Mouse (Mus musculus): ENCODE measurements around the gene Tsr3.
"Not testable (repeated sequence)": the region's sequence is repeated elsewhere in the genome, so short reads cannot be mapped to it uniquely, and the experiment has no call there.

Tsr3 gene

DNA sequence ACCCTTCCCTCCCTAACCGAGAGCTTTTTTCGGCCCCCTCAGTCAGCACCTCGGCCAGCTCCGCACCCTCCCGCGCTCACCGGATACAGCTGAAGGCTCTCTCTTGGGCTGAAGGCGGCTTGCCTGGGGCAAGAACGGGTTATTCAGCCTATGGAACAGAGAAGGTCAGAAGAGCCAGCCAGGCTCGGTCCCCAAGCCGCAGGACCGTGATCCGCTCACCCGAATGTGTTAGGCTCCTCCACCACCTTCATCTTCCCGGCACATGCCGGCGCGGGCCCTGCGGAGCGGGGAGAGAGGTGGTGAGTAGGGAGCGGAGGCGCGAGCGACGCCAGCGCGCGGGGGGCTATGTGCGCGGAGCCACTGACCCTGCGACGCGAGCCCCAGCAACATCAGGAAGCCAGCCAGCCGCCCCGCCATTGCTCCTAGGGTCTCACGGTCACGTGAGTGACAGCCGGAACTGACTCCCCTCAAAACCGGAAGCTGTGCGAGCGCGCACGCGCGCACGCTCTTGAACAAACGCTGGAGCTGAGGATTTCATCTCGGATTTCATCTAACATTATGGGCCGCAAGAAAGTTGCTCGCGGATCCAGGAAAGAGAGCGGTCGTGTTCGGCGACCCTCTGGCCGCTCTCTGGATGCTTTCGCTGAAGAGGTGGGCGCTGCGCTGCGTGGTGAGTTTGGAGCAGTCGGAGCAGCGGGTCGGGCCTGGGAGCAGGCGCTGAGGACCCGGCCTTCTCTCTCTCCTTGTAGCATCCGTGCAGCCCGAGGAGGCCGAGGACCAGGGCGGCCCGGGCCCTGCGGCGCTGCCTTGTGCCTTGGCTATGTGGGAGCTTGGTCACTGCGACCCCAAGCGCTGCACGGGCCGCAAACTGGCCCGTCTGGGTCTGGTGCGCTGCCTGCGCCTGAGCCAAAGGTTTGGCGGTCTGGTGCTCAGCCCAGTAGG, at the start of gene Tsr3, which contains the start of gene Gnptg:
Gene Tsr3, plus strand, starts transcription at position 476 of the 942 bp plus-strand sequence.
Gene Gnptg, minus strand, starts transcription at position 430 of the 942 bp plus-strand sequence.
- peak; percentile 77 to 84 for DNase-seq

DNA sequence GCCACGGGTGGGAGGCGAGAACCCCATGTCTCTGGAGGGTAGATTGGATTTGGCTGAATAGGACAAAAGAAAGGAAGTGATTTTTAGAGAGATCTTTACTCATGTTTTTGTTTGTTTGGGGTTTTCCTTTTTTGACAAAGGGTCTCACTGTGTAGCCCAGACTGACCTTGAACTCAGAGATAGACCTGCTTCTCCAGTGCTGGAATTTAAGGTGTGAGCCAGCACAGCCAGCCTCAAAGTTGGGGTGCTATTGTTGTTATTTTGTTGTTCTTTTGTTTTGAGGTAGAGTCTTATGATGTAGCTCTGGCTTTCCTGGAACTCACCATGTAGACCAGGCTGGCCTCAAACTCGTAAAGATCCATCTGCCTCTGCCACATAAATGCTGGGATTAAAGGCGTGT, 37.6 kb upstream of the Tsr3 start:
- DNase-seq, result no peak

DNA sequence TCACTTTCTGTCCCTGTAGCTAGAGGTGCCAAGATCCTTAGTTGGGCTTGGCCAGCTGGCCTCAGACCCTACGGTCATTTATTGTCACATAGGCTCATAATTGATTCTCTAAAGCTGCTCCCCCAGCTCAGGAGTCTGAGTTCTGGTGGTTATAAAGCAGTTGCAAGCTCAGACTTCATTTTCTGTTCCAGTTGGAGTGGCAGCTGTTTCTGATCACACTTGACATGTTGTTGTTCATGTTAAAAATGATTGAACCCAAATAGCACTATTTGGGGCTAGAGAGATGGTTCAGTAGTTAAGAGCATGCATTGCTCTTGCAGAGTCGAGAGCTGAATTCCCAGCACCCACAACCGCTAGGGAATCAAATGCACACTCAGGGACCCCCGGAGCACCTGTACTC, 30.0 kb upstream of the Tsr3 start:
- DNase-seq, result no peak

DNA sequence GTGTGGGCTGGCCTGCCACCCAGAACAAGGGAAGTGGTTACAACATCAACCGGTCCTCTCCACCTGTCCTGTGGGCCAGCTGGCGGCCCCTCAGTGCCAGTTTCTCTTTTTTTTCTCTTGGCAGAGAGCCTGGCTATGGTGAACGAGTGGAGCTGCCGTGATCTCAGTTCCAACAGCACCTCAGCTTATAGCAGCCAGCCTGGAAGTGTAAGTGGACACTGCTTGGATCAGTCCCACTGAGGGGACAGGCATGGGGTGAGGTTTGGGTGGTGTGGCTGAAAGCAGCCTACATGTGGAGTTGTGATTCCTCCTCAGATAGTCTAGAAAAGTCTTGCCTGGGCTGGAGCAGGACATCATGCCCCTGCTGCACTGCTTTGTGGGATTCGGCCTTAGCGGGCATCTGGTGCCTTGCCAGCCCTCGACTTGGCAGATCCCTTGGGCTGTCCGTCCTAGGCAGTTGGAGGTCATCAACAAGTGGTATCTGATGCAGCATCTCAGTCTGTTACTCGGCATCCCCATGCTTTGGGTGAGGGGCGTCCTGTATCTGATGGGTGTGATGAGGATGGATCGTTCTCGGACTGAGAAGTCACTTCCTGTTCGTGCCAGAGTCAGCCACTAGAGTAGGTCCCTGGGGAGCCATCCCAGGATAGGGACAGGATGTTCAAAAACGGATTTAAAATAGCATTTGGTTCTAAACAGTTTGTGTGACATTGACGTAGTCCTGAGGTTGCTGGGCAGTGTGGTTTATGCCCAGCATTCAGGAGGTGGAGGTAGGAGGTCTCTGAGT, 29.1 kb upstream of the Tsr3 start:
- DNase-seq, result peak; percentile 55 to 70

DNA sequence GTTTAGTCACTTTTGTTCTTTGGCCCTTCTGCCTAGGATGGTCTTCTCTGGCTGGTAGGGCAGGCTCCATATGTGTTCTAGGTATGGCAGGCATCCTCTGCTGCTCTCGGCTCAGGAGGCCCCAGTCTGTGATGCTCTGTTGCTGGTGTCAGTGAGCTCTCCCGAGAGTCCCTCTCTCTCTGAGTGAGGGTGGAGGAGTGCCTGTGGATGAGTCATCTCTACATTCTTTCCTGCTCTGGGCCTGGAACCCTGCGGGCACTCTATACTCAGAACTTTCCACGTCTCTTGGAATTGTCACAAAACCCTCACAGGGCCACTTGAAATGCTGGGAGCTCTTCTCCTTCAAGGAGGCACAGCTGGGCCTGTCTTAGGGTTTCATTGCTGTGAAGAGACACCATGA, 28.3 kb upstream of the Tsr3 start:
- DNase-seq, result no peak

DNA sequence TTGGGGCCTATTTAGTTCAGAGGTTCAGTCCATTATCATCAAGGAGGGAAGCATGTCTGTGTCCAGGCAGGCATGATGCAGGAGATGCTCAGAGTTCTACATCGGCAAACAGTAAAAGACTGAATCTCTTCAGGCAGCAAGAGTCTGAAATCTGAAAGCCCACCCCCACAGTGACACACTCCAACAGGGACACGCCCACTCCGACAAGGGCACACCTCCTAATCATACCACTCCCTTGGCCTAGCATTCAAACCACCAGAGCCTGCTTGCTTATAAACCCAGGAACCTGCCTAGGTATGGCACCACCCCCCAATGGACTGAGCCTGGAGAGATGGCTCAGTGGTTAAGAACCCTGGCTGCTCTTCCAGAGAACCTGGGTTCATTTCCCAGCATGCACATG, 24.5 kb upstream of the Tsr3 start:
- no peak for DNase-seq

DNA sequence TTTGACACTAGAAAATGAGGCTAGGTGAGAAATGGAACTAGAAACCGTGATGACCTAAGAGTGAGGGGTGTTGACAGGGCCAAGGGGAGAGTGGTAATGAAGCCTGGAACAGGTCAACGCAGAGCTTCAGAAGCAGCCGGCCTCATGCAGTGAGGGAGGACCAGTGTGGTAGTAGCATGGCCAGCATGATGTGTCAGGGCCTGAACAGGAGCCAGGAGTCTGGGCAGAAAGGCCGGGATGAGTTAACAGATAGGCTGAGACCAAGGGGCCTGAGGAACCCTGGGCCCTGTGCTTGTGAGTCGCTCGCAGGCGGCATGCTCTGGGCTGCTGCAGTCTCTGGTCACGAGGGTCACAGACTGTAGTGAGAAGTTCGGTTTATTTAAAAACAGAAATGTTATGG, 21.0 kb upstream of the Tsr3 start:
- no peak for DNase-seq

DNA sequence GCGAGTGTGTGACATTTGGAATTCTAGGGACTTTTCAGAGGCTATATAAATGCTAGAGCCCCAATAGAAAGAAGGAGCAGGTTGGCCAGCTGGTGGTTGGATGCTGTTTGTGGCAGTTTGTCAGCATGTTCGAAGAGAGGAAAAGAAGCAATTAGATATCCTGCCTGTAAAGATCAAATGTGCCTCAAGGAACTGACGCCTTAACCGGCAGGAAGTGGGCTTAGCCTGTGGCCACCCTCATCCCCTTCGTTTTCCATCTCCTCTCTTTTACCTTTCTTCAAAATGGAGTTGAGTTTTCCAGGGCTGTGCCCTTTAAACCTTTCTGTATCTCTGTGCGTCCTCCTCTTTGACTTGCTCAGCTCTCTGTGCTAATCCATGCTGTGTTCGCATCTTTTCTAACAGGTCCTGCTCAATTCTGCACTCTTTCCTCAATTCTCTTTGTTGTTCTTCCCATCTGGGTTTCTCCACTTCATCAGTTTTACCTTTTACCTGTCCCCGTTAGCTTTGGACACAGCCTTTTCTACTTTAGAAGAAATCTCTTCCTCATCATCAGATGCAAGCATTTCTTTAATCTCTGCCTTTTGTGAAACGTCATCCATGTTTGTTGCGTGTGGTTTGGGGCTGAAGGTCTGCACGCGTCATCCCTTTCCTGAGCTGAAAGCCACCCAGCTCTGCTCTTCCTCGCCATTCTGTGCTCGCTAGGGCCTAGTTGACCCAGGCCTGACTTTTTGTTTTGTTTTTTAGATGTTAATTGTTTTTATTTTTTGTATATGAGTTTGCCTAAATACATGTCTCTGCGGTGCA, 20.3 kb upstream of the Tsr3 start:
- no peak for DNase-seq

DNA sequence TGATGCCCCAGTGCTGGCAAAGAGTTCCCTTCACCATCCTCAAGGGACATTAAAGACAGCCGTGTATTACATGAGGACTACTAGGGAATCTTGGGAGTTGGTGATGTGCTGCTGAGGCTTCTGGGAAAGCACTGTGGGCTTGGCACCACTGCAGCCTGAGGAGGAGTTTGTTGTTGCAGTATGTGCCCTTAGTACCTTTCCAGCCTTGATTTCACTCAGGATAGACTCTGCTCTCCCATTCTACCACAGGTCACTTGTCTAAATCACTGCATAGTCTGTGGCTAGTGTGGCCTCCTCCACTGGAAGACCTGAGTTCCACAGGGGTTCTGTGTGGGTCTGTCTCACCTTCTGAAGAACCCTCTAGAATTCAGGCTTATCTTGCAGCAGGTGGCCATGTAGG, 19.2 kb upstream of the Tsr3 start:
- peak; percentile 31 to 38 for DNase-seq

DNA sequence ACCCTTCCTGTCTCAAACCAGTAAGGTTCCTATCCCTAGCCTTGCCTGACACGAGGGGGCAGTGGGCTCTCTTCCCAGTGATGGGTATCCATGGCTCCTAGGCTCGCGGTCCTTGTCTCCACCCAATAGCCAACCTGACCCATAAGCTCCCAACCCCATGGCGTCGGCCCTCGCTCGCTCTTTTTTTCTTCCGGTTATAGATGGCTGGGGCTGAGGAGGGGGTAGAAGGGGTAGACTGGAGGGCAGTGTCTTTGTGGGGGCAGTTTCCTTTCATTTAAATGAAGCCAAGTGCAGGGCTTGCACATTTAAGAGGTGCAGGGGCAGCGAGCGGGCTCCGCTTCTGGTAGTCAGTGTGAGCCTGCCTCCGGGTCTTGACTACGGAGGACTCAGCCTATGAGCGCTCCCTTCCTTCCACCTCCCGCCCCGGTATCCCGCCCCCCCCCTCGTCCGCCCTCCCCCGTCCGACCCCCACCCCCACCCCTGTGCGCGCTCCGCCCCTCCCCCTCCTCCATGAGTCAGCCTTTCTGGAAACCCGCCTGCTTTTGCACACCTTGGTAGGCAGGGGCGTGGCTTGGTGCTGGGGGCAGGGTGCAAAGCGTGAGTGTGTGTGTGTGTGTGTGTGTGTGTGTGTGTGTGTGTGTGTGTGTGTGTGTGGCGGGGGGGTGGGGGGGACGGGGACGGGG, 18.0 kb upstream of the Tsr3 start:
- DNase-seq, result peak; percentile 64 to 72

DNA sequence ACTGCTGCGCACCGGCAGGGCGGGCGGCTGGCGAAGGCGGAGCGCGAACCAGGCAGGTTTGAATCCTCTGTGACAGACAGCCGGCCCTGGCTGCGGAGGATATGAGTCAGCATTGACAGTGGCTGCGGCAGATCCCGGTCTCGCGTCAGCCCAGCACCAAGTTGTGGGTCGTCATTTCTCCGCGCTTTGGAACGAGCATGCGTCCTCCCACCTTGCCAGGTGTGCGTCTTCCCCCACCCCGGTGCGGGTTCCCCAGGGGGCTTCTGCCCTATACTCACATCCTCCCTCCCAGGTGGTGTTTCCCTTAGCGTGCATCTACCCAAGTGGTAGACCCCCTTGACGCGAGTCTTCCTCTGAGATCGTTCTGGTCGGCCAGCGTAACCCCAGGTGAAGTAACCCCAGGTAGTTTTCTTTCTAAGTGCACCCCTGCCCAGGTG, 17.4 kb upstream of the Tsr3 start:
- DNase-seq, result not testable (repeated sequence)

DNA sequence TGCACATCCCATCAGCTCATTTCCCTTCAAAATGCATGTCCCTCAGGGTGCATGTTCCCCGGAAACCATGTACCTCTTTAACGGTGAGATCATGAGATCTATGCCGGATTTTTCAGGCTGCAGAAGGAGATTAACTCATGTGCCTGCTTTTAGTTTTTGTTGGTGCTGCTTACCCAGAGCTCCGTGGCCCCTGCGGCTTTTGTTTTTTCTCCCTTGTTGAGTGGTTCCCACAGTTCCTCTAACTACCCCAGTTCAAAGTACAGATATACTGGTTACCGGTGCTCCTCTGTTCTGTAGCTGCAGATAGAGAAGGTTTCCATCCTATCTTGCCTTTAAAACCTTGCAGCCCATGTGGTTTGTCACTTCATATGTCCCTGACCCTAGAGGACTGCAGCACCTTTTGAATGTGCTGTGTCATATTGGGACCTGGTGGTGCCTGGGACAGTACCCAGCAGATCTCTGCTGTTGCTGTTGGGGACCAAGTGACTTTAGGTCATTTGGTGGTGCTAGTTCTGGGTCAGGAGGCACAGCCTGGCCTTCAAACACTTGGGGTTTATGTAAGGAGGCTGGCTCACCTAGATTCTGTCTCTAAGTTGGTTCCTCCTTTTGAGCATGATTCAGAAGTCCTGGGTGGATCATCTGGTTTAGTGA, 16.9 kb upstream of the Tsr3 start:
- no peak for DNase-seq

DNA sequence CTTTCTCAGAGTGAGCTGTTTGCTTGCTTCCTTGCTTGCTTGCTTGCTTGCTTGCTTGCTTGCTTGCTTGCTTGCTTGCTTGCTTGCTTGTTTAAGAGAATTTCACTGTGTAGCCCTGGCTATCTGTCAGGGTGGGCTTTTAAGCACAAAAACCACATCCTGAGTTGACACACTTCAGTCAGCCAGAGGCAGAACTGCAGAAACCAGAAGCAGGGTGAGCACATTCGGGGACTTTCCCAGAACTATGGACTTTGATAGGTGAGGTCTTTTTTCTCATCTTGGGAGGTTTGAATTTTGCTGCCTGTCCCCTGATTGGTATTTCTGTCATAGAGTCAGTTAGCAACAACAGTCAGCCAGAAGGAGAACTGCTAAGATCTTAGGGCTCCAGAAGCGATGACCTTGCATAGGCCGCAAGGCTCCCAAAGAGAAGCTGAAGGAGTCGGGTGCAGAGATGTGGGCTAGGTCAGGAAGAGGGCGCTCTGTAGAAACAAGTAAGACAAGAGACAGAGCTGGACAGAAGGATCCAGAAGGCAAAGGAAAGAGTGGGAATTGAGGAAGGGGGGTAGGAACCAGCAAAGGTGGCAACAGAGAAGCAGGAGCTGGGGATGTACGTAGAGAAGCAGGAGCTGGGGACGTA, 15.3 kb upstream of the Tsr3 start:
- DNase-seq, result no peak

DNA sequence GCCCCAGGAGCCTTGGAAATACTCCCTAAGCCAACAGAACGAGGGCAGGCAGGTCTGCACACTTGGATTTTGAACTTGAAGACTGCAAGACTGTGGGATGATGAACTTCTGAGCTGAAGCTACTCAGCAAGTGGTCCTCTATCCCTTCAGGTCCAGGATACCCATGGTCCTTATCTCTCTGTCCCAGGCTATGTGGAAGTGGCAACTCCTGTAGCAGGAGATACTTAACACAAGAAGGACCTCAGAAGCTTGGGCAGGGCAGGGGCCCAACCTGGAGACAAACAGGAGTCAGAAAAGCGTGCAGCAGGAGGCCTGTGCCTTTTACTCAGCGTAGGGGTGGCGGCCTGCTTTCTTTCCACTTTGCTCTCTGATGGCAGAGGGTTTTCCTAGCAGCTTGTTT, 14.3 kb upstream of the Tsr3 start:
- no peak for DNase-seq

DNA sequence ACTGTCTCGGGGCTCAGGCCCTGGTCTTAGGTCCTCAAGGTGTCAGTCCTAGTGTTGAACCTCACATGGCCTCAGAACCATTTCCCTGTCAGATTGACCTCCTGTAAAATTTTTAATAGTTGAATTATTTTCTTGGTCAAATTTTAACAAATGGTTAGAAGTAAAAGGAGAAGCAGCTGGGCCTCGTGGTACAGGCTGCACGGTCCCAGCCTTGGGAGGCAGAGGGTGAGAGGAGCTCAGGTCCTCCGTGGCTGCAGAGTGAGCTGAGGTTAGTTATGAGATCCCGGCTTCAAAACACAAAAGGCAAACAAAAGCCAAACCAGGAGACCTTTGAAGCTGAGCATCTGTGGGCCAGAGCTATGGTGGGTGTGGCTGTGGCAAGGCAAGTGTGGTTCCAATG, 12.0 kb upstream of the Tsr3 start:
- peak; percentile 51 to 73 for DNase-seq

DNA sequence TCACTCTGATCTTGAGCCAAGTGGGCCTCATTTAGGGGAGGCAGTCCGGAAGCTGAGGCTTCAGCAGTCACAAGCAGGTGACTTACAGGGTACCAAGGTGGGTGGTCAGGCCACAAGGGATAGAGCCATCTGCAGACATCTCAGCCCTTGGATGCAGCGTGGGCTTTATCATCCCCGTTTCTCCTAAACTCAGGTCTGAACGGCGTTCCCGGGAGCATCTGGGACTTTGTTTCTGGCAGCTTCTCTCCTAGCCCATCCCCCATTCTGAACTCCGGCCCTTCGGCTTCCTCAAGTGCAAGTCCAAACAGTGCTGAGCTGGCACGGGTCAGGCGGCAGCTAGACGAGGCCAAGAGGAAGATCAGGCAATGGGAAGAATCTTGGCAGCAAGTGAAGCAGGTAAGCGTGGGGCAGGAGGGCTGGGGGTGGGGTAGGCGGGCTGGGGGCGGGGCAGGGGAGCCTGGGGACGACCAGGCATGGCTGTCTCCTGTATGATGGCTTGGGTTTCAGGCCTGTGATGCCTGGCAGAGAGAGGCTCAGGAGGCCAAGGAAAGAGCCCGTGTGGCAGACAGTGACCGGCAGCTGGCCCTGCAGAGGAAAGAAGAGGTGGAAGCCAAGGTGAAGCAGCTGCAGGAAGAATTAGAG, 9.8 kb upstream of the Tsr3 start:
- DNase-seq, result peak; percentile 43 to 55

DNA sequence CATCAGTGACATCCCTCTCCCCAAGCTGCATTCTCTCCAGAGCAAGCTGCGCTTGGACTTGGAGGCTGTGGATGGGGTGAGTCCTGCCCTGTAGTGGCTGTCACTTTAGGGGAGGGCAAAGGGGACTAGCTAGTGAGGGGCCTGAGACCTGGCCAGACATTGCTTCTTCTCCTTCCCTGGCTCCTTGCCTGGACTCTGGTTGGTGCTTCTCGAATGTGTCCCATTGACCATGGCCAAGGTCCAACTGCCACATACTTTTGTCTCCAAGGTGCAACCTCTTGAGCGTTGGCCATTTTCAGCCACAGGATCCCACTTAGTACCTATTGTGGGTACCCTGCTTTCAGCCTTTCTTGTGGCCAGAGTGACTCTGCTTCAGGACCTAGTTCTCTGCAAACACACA, 9.3 kb upstream of the Tsr3 start:
- DNase-seq, result peak; percentile 67 to 81

DNA sequence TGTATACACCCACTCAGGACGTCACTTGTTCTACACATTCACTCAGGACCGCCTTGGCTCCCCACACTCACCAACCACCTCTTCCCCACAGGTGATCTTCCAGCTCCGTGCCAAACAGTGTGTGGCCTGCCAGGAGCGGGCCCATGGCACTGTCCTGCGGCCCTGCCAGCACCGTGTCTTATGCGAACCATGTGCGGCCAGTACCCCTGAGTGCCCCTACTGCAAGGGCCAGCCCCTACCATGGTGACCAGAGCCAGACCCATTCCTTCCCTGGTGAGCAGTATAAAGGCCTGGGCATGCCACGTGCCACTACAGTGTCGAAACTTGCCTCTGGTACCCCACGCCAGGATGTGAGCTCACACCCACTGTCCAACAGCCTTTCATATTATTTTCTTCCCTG, 8.3 kb upstream of the Tsr3 start:
- not testable (repeated sequence) for DNase-seq

DNA sequence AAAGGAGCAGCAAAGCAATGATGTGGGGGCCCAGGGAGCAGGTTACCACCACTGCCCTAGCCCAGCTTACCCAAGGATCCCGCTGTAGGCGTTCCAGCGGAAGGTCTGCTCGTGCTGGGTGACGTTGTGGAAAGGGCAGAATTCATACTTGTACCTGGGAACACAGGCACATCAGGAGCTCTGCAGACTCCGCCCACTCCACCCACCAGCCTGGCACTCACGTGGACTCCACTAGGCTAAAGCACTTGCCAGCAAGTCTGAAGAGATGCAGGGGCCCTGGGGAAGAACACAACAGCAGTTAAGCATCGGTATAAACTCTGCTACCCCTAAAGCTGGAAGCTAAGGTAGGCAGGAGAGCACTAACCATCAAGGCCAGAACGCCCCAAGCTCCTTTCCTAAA, 4.3 kb upstream of the Tsr3 start:
- DNase-seq, result no peak

DNA sequence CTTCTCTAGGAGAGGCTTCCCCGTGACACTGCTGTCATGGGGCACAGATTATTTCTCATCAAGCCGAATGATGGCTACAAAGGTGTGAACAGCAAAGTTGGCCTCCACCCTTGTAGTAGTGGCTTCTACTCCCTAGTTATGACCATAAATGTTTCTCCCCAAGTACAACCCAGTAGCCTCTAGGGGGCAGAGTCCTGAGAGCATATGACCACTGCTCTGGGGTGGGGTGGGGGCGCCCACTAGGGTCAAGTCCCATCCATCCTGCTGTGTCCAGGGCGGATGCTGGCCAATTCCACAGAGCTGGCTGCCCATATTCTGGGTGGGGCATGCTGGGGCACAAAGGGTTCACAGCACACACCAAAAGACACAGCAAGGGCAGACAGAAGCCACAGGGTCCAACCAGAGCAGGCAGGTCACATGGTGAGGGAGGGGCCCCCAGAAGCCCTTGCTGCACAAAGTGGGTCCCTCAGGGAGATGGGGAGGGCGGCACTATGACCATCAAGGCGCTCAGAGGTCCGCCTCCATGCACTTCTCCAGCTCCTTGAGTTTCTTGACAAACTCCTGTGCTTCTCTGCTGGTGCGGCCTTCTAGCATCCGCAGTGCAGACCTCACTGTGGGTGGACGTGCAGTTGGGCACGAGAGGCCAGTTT, 3.3 kb downstream of the Tsr3 start:
- no peak for DNase-seq

All from kidney, adult 8-10 months (tissue).